Mouse (Mus musculus) C2C12 (cell line): Measurements from ENCODE around the gene Fli1.

Experiments used
- CTCF ChIP-seq: IDR thresholded peaks from one replicate; pipeline ENCODE4 v1.5.1; 2011; ENCODE audit not compliant: control insufficient read depth, insufficient read depth, insufficient read length
- MAX ChIP-seq: IDR thresholded peaks from one replicate; pipeline ENCODE4 v1.6.1; 2011; ENCODE audit warnings: mild to moderate bottlenecking, control low read depth

GRCm38 (mm10) chr9:32520821-32521220, 21.8 kb downstream of the Fli1 start:
- no peak for TF ChIP-seq CTCF
- TF ChIP-seq MAX, result no peak
